Mouse (Mus musculus): ENCODE measurements around the gene Unc5c. TPM values are rescaled to one million over a fixed set of nuclear protein-coding genes. Genes with fewer than 3 reads are reported as not detected.

Unc5c gene
- 5.7 and 6.9 TPM in 2 replicates for polyA plus RNA-seq (2015; fragmentation: Nextera tagmentation; extraction: Ambion mirVana)

- Histone ChIP-seq H3K27me3 (peaks cover 30% of the 10 kb centered on the region), H3K9me3 (no peaks in the 10 kb centered on the region), H3K27ac (replicated peaks) (peak within 1 kb of the TSS; percentile 86), H3K4me2 (replicated peaks) (peak within 1 kb of the TSS; percentile 99), H3K9ac (replicated peaks) (peak within 1 kb of the TSS; percentile 69), H3K36me3 (no peaks in the 10 kb centered on the region), H3K4me3 (peak within 1 kb of the TSS; percentile 82), H3K4me1 (peaks cover 25% of the 10 kb centered on the region)
- peak; percentile 91 for ATAC-seq (replicated peaks)
- WGBS = under 1% methylated on average over 60 of the region's 61 CpGs
Observed at GRCm38 (mm10) chr3:141465104-141465705, at the start of gene Unc5c. Gene Unc5c (plus strand): TSS chr3:141465216.

- H3K9me3 ChIP-seq = no peaks in the 10 kb centered on the region
- no peak overlapping the region for H3K4me3 ChIP-seq
- ATAC-seq (replicated peaks) = no peak
- WGBS = 95% methylated on average over 2 of the region's 2 CpGs
- H3K27ac ChIP-seq (replicated peaks) = no peak overlapping the region
- H3K9ac ChIP-seq (replicated peaks) = no peak overlapping the region
- no peaks in the 10 kb centered on the region for H3K27me3 ChIP-seq
- H3K4me2 ChIP-seq (replicated peaks) = no peak overlapping the region
- H3K36me3 ChIP-seq = no peaks in the 10 kb centered on the region
- H3K4me1 ChIP-seq = 0 out of 2 replicates have a peak, but pooled peaks cover 4% of the 10 kb centered on the region
Observed at GRCm38 (mm10) chr3:141457475-141457874, 7.5 kb upstream of the Unc5c start.

DNA sequence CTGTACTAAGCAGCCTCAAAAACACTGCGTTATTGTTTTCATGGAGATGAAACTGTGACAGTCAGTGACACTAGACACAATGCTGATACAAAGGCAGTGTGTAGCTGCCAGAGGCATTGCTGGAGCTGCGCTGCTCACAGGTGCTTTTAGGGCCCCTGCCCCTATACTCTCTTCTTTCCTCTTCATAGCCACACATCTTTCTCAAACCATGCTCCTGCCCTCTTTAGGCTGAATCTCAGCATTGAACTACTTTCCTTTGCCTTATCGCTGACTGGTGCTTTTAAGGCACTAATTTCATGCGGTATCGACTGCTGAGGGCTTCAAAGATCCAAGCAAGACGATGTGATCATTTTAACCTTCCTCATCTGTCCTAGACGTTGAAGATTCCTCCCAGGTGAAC lies 2.5 kb upstream of the Unc5c start:
- H3K9ac ChIP-seq (replicated peaks) = no peak overlapping the region
- H3K36me3 ChIP-seq = no peaks in the 10 kb centered on the region
- no peak overlapping the region for H3K4me3 ChIP-seq
- 55% methylated on average over 7 of the region's 7 CpGs for WGBS
- no peak for ATAC-seq (replicated peaks)
- no peaks in the 10 kb centered on the region for H3K9me3 ChIP-seq
- H3K27me3 ChIP-seq = peaks cover 24% of the 10 kb centered on the region; the same call in 1 of the 2 replicates
- H3K27ac ChIP-seq (replicated peaks) = no peak overlapping the region
- no peak overlapping the region for H3K4me2 ChIP-seq (replicated peaks)
- peaks cover 25% of the 10 kb centered on the region for H3K4me1 ChIP-seq

DNA sequence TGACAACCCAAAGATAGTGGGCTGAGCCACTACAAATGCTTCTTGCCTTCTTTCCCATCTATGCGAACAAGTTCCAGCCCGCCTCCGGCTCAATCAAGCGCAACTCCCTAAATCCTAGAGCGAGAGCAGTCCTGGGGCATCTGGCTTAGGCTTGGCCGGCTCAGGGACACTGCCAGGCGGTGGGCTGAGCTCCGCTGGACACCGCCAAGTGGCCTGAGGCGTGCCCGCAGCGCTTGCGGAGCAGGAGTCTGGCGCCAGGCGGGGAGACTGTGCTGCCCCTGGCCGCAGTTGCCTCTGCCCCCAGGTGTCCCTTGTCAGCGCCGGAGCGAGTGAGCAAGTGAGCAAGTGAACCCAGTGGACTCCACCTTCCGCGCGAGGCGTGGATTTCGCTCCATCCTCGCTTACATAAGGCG lies 319 bp upstream of the Unc5c start:
- Histone ChIP-seq H3K27ac (replicated peaks) (peak overlapping the region; percentile 86), H3K27me3 (peaks cover 30% of the 10 kb centered on the region), H3K4me2 (replicated peaks) (peak overlapping the region; percentile 99), H3K4me3 (peak overlapping the region; percentile 82), H3K36me3 (no peaks in the 10 kb centered on the region), H3K9ac (replicated peaks) (peak overlapping the region; percentile 69), H3K9me3 (no peaks in the 10 kb centered on the region), H3K4me1 (peaks cover 25% of the 10 kb centered on the region)
- WGBS = 0% methylated on average over 26 of the region's 26 CpGs
- peak; percentile 77 for ATAC-seq (replicated peaks)

GRCm38 (mm10) chr3:141466061-141466460 lies 1.0 kb downstream of the Unc5c start:
- 0 out of 2 replicates have a peak, but pooled peaks have one; percentile 5 for ATAC-seq (replicated peaks)
- WGBS = under 1% methylated on average over 20 of the region's 20 CpGs
- H3K27me3 ChIP-seq = peaks cover 30% of the 10 kb centered on the region

GRCm38 (mm10) chr3:141466727-141467335 lies 1.8 kb downstream of the Unc5c start:
- no peaks in the 10 kb centered on the region for H3K36me3 ChIP-seq
- WGBS = 26% methylated on average over 3 of the region's 3 CpGs
- peaks cover 24% of the 10 kb centered on the region for H3K4me1 ChIP-seq
- 0 out of 2 replicates have a peak overlapping the region, but pooled peaks have one; percentile 86 for H3K27ac ChIP-seq (replicated peaks)
- no peak for ATAC-seq (replicated peaks)
- H3K4me3 ChIP-seq = peak overlapping the region; percentile 82
- no peaks in the 10 kb centered on the region for H3K9me3 ChIP-seq
- H3K9ac ChIP-seq (replicated peaks) = peak overlapping the region; percentile 13; the same call in 1 of the 2 replicates
- H3K27me3 ChIP-seq = peaks cover 30% of the 10 kb centered on the region
- H3K4me2 ChIP-seq (replicated peaks) = peak overlapping the region; percentile 99

More at GRCm38 (mm10) chr3:141466061-141466460, 1.0 kb downstream of the Unc5c start:
- Histone ChIP-seq H3K9ac (replicated peaks) (peak overlapping the region; percentile 69), H3K4me3 (peak overlapping the region; percentile 82), H3K27ac (replicated peaks) (peak overlapping the region; percentile 86), H3K9me3 (no peaks in the 10 kb centered on the region), H3K4me1 (peaks cover 25% of the 10 kb centered on the region), H3K36me3 (no peaks in the 10 kb centered on the region), H3K4me2 (replicated peaks) (peak overlapping the region; percentile 99)

- Histone ChIP-seq H3K9ac (replicated peaks) (no peak overlapping the region), H3K27ac (replicated peaks) (no peak overlapping the region), H3K4me2 (replicated peaks) (no peak overlapping the region), H3K4me3 (no peak overlapping the region), H3K36me3 (no peaks in the 10 kb centered on the region), H3K4me1 (peaks cover 15% of the 10 kb centered on the region), H3K9me3 (no peaks in the 10 kb centered on the region), H3K27me3 (peaks cover 17% of the 10 kb centered on the region)
- no peak for ATAC-seq (replicated peaks)
- WGBS = 69% methylated on average over 2 of the region's 2 CpGs
Observed at GRCm38 (mm10) chr3:141469338-141469737, 4.3 kb downstream of the Unc5c start.

DNA sequence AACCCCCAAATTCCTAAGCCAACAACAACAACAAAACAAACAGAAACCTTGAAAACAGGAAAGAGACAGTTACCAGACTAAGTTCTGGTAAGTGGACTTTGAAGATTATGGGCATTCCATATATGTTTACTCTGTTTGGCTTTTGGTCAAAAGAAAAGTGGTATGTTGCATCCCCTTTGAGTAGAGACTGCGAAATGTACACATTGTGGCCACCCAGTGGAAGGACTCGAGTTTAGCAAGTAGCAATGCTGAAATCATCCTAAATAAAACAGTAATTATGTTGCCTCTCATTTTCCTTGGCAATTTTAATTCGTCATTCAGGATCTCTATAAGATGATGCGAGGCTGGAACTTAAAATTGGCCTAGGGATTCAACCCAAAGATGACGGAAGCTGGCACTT lies 8.2 kb downstream of the Unc5c start:
- Histone ChIP-seq H3K27ac (replicated peaks) (no peak overlapping the region), H3K4me2 (replicated peaks) (no peak overlapping the region), H3K4me1 (no peaks in the 10 kb centered on the region), H3K9me3 (no peaks in the 10 kb centered on the region), H3K9ac (replicated peaks) (no peak overlapping the region), H3K4me3 (no peak overlapping the region), H3K27me3 (no peaks in the 10 kb centered on the region), H3K36me3 (no peaks in the 10 kb centered on the region)
- WGBS = 82% methylated on average over 5 of the region's 5 CpGs
- no peak for ATAC-seq (replicated peaks)

DNA sequence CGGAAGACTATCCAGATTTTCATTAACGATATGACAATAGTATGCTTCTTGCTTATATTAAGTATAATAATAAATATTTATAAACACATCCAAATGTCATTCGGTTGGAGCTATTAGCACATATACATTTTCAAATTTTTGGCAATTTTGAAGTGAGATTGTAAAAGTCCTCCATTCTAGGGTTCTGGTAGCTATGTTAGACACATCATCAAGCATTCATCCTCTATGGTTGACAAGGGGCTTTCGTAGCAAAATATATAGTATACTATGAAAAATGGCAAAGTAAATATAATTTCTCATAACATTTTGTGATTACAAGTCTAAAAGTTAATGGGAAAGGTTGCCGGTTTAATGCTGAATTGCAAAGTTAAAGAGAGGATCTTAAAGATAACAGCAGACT lies 10.4 kb downstream of the Unc5c start:
- Histone ChIP-seq H3K4me1 (no peaks in the 10 kb centered on the region), H3K27me3 (no peaks in the 10 kb centered on the region), H3K27ac (replicated peaks) (no peak overlapping the region), H3K9ac (replicated peaks) (no peak overlapping the region), H3K4me3 (no peak overlapping the region), H3K36me3 (no peaks in the 10 kb centered on the region), H3K9me3 (no peaks in the 10 kb centered on the region), H3K4me2 (replicated peaks) (no peak overlapping the region)
- WGBS = 91% methylated on average over 5 of the region's 5 CpGs
- no peak for ATAC-seq (replicated peaks)

GRCm38 (mm10) chr3:141475919-141476318 lies 10.9 kb downstream of the Unc5c start:
- WGBS = 73% methylated on average over 6 of the region's 6 CpGs

GRCm38 (mm10) chr3:141476670-141477069 lies 11.7 kb downstream of the Unc5c start:
- 50% methylated on average over 3 of the region's 3 CpGs for WGBS
- Histone ChIP-seq H3K9ac (replicated peaks) (no peak overlapping the region), H3K4me1 (no peaks in the 10 kb centered on the region), H3K4me2 (replicated peaks) (no peak overlapping the region), H3K9me3 (no peaks in the 10 kb centered on the region), H3K36me3 (no peaks in the 10 kb centered on the region), H3K4me3 (no peak overlapping the region), H3K27ac (replicated peaks) (no peak overlapping the region), H3K27me3 (no peaks in the 10 kb centered on the region)
- ATAC-seq (replicated peaks) = 0 out of 2 replicates have a peak, but pooled peaks have one; percentile 11

More at GRCm38 (mm10) chr3:141475919-141476318, 10.9 kb downstream of the Unc5c start:
- no peaks in the 10 kb centered on the region for H3K27me3 ChIP-seq
- H3K4me1 ChIP-seq = no peaks in the 10 kb centered on the region
- no peaks in the 10 kb centered on the region for H3K9me3 ChIP-seq
- ATAC-seq (replicated peaks) = no peak
- H3K4me2 ChIP-seq (replicated peaks) = no peak overlapping the region
- H3K9ac ChIP-seq (replicated peaks) = no peak overlapping the region
- H3K27ac ChIP-seq (replicated peaks) = no peak overlapping the region
- H3K4me3 ChIP-seq = no peak overlapping the region
- no peaks in the 10 kb centered on the region for H3K36me3 ChIP-seq

DNA sequence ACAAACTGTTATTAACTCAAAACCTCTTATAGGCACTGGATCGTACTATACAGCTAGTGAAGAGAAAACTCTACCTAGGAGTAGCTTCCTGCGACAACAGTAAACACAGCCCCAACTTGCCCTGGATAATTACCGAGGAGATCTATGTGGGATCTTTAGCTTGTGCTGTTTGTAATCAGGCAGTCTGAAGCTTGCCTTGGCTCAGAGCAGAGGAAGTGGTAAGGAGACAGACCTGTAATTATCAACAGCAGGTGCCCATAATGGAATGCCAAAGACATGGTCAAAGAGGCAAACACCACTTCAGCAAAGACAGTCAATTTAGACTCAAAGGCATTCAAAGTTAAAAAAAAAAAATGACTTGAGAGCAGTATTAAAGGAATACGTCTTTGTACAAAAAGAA lies 17.4 kb downstream of the Unc5c start:
- H3K4me3 ChIP-seq = no peak overlapping the region
- no peak for ATAC-seq (replicated peaks)
- no peaks in the 10 kb centered on the region for H3K9me3 ChIP-seq
- H3K4me2 ChIP-seq (replicated peaks) = no peak overlapping the region
- H3K36me3 ChIP-seq = no peaks in the 10 kb centered on the region
- H3K27me3 ChIP-seq = no peaks in the 10 kb centered on the region
- H3K9ac ChIP-seq (replicated peaks) = no peak overlapping the region
- H3K27ac ChIP-seq (replicated peaks) = no peak overlapping the region
- H3K4me1 ChIP-seq = no peaks in the 10 kb centered on the region
- WGBS = 76% methylated on average over 4 of the region's 4 CpGs
